Mouse (Mus musculus) heart, embryonic 14.5 days (tissue): ENCODE results near the gene Dapk2. TPM values are rescaled to one million over a fixed set of nuclear protein-coding genes. Genes with fewer than 3 reads are reported as not detected.

Experiments
- ATAC-seq: fragments of 200-750 bp; cut with Nextera tagmentation; 2 replicates; pipeline ENCODE4 v1.8.0; 2017; ENCODE audit warnings: low read depth, moderate TSS enrichment; ENCODE audit not compliant: insufficient number of reproducible peaks, insufficient read depth, low FRiP score
- H3K27ac ChIP-seq, 2 experiments: fragments of 200-500 bp in 1 of 2; fragments of 300-500 bp in 1 of 2; sonication (generic) in 1 of 2; replicated peaks in 1 of 2; 2 replicates each; pipeline ENCODE4 v1.5.1; 2012 to 2014; ENCODE audit warnings: low read depth in 2 of 2, low read length in 2 of 2, control low read depth in 1 of 2, mild to moderate bottlenecking in 1 of 2, mixed read lengths in 1 of 2; ENCODE audit not compliant: control insufficient read depth in 1 of 2, insufficient read depth in 1 of 2
- H3K27me3 ChIP-seq: fragments of 300-500 bp; sonication (generic); 2 replicates; pipeline ENCODE4 v1.6.1; 2014; ENCODE audit warnings: mild to moderate bottlenecking, low read length, control low read depth; ENCODE audit not compliant: control insufficient read depth, insufficient read depth
- H3K36me3 ChIP-seq: fragments of 300-500 bp; sonication (generic); 2 replicates; pipeline ENCODE4 v1.6.1; 2014; ENCODE audit warnings: mild to moderate bottlenecking, control low read depth, low read length, mixed read lengths; ENCODE audit not compliant: control insufficient read depth, insufficient read depth
- H3K4me1 ChIP-seq, 2 experiments: fragments of 200-500 bp in 1 of 2; fragments of 300-500 bp in 1 of 2; sonication (generic) in 1 of 2; 2 replicates each; pipeline ENCODE4 v1.6.1; 2012 to 2014; ENCODE audit warnings: low read length in 2 of 2, control low read depth in 1 of 2, mixed read lengths in 1 of 2; ENCODE audit not compliant: control insufficient read depth in 2 of 2, insufficient read depth in 2 of 2
- H3K4me2 ChIP-seq: fragments of 300-500 bp; sonication (generic); 2 replicates; pipeline ENCODE4 v1.6.1; 2014; ENCODE audit warnings: mild to moderate bottlenecking, low read length
- H3K4me3 ChIP-seq, 2 experiments: fragments of 200-500 bp in 1 of 2; fragments of 300-500 bp in 1 of 2; sonication (generic) in 1 of 2; 2 replicates each; pipeline ENCODE4 v1.5.1; 2012 to 2014; ENCODE audit warnings: low read length in 2 of 2, mild to moderate bottlenecking in 2 of 2, control low read depth in 1 of 2, low read depth in 1 of 2, moderate library complexity in 1 of 2; ENCODE audit not compliant: control insufficient read depth in 1 of 2, insufficient read depth in 1 of 2
- H3K9ac ChIP-seq: fragments of 300-500 bp; sonication (generic); 2 replicates; pipeline ENCODE4 v1.6.1; 2014; ENCODE audit warnings: mild to moderate bottlenecking, low read length
- H3K9me3 ChIP-seq: fragments of 300-500 bp; sonication (generic); 2 replicates; pipeline ENCODE4 v1.6.1; 2016; ENCODE audit warnings: low read length, control low read depth; ENCODE audit not compliant: control insufficient read depth
- WGBS: fragments of 180-500 bp; shearing (Covaris S2); extraction: QIAGEN DNeasy Blood & Tissue Kit; methylation state at CpG from one replicate; pipeline ENCODE4 v1.1.7; 2014; 5-methylcytosine and 5-hydroxymethylcytosine counted together
- polyA plus RNA-seq: library from polyadenylated mRNA; unstranded; fragments of >200 nt; fragmentation: Nextera tagmentation; extraction: Ambion mirVana; gene quantifications from 2 replicates; pipeline ENCODE4 v1.2.1, GENCODE M21; 2014

The Dapk2 gene
- polyA plus RNA-seq, 1 experiment from 2014 or later: 4.8 TPM

- ATAC-seq: no peak
- WGBS: 48% methylated on average over 6 of the region's 6 CpGs
- no peak overlapping the region for H3K27ac ChIP-seq
Observed at GRCm38 (mm10) chr9:66186426-66186825, 28.4 kb downstream of the Dapk2 start.

GRCm38 (mm10) chr9:66189026-66189425 is 31.0 kb downstream of the Dapk2 start:
- WGBS: 33% methylated on average over 1 of the region's 1 CpGs
- H3K27ac ChIP-seq: no peak overlapping the region
- H3K4me3 ChIP-seq: no peak overlapping the region
- no peaks in the 10 kb centered on the region for H3K27me3 ChIP-seq
- H3K36me3 ChIP-seq: no peaks in the 10 kb centered on the region
- H3K4me2 ChIP-seq: no peak overlapping the region
- no peaks in the 10 kb centered on the region for H3K9me3 ChIP-seq
- no peak overlapping the region for H3K9ac ChIP-seq
- no peak for ATAC-seq
- peaks cover 0 to under 1% of the 10 kb centered on the region in 2 experiments; a peak in 1 of 4 replicates for H3K4me1 ChIP-seq

More at GRCm38 (mm10) chr9:66186426-66186825, 28.4 kb downstream of the Dapk2 start:
- no peak overlapping the region for H3K4me3 ChIP-seq
- no peaks in the 10 kb centered on the region for H3K9me3 ChIP-seq
- H3K9ac ChIP-seq: no peak overlapping the region
- H3K4me2 ChIP-seq: no peak overlapping the region
- peaks cover 11 to 12% of the 10 kb centered on the region in 2 experiments for H3K4me1 ChIP-seq
- H3K36me3 ChIP-seq: no peaks in the 10 kb centered on the region
- H3K27me3 ChIP-seq: no peaks in the 10 kb centered on the region

GRCm38 (mm10) chr9:66194003-66194402 is 36.0 kb downstream of the Dapk2 start:
- Histone ChIP-seq H3K27ac (no peak overlapping the region), H3K36me3 (no peaks in the 10 kb centered on the region), H3K4me3 (no peak overlapping the region), H3K9me3 (no peaks in the 10 kb centered on the region), H3K9ac (no peak overlapping the region), H3K4me1 (peaks cover 0 to 3% of the 10 kb centered on the region in 2 experiments; a peak in 1 of 4 replicates), H3K4me2 (no peak overlapping the region), H3K27me3 (no peaks in the 10 kb centered on the region)
- ATAC-seq: no peak
- 63% methylated on average over 3 of the region's 3 CpGs for WGBS

GRCm38 (mm10) chr9:66196561-66196960 is 38.5 kb downstream of the Dapk2 start:
- Histone ChIP-seq H3K9me3 (no peaks in the 10 kb centered on the region), H3K27me3 (no peaks in the 10 kb centered on the region), H3K4me3 (no peak overlapping the region), H3K4me1 (peaks cover 3 to 5% of the 10 kb centered on the region in 2 experiments; a peak in 3 of 4 replicates), H3K9ac (no peak overlapping the region), H3K27ac (no peak overlapping the region), H3K36me3 (no peaks in the 10 kb centered on the region), H3K4me2 (no peak overlapping the region)
- ATAC-seq: no peak
- WGBS: 58% methylated on average over 3 of the region's 3 CpGs

- 90% methylated on average over 1 of the region's 1 CpGs for WGBS
- Histone ChIP-seq H3K9ac (no peak overlapping the region), H3K4me1 (peaks cover 3 to 5% of the 10 kb centered on the region in 2 experiments; a peak in 3 of 4 replicates), H3K27ac (no peak overlapping the region), H3K27me3 (no peaks in the 10 kb centered on the region), H3K4me3 (no peak overlapping the region), H3K9me3 (no peaks in the 10 kb centered on the region), H3K36me3 (no peaks in the 10 kb centered on the region), H3K4me2 (no peak overlapping the region)
- ATAC-seq: no peak
Observed at GRCm38 (mm10) chr9:66198533-66198932, 40.5 kb downstream of the Dapk2 start.

- H3K27ac ChIP-seq: no peak overlapping the region
- no peak overlapping the region for H3K9ac ChIP-seq
- no peak for ATAC-seq
- no peaks in the 10 kb centered on the region for H3K36me3 ChIP-seq
- H3K27me3 ChIP-seq: no peaks in the 10 kb centered on the region
- peaks cover 0 to 5% of the 10 kb centered on the region in 2 experiments; a peak in 3 of 4 replicates for H3K4me1 ChIP-seq
- no peak overlapping the region for H3K4me2 ChIP-seq
- 80% methylated on average over 14 of the region's 14 CpGs for WGBS
- H3K9me3 ChIP-seq: no peaks in the 10 kb centered on the region
- H3K4me3 ChIP-seq: no peak overlapping the region
Observed at GRCm38 (mm10) chr9:66199657-66200410, 41.8 kb downstream of the Dapk2 start.

GRCm38 (mm10) chr9:66200411-66200789 is 42.4 kb downstream of the Dapk2 start:
- H3K27me3 ChIP-seq: no peaks in the 10 kb centered on the region
- no peak overlapping the region for H3K4me2 ChIP-seq
- 27% methylated on average over 5 of the region's 5 CpGs for WGBS
- H3K27ac ChIP-seq: no peak overlapping the region
- no peaks in the 10 kb centered on the region for H3K36me3 ChIP-seq
- ATAC-seq: no peak
- no peak overlapping the region for H3K9ac ChIP-seq
- peaks cover 0 to 5% of the 10 kb centered on the region in 2 experiments; a peak in 3 of 4 replicates for H3K4me1 ChIP-seq
- no peaks in the 10 kb centered on the region for H3K9me3 ChIP-seq
- no peak overlapping the region for H3K4me3 ChIP-seq
